Mouse (Mus musculus) erythroblast, embryonic 14.5 days (primary cell): ENCODE data around the gene Lgals1.

Experiments used
- GATA1 ChIP-seq: IDR thresholded peaks from 2 replicates; pipeline ENCODE4 v1.6.1; 2012; ENCODE audit warnings: low read length, inconsistent platforms, mixed read lengths
- TAL1 ChIP-seq: IDR thresholded peaks from 3 replicates; pipeline ENCODE4 v1.6.1; 2012; ENCODE audit warnings: low read length, inconsistent platforms, mixed read lengths

DNA sequence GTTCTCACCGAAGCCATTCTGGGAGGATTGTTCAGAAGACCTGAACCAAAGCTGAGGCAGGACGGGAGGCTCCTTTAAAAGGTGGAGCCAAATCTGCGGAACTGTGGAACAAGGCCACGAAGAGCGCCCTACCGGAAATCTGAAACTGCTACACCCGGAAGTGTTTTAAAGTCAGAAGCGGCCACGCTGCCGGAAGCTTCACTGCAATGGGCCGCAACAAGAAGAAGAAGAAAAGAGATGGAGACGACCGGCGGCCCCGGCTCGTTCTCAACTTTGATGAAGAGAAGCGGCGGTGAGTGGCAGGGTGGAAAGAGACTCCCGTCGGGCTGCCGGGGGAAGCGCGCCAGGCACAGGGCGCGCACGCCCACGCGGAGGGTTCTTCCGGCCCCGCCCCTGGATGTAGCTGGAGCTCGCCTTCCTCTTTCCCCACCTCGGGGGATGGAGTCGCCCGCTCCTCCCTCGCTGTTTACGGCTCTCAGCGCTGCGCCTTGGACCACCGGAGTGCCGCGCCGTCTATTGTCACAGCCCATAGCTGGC is 8.3 kb downstream of the Lgals1 start, which contains the start of gene Nol12:
- TF ChIP-seq GATA1: no peak
- TF ChIP-seq TAL1: no peak
